Mouse (Mus musculus) urinary bladder, postnatal 36 days (tissue): ENCODE data around the gene Olfr77.

ENCODE experiments used
- DNase-seq, 2 experiments: peaks; one replicate each; pipeline ENCODE4 v3.0.0; 2022; ENCODE audit warnings: low spot score in 2 of 2, mixed read lengths in 1 of 2

Gene Olfr77

DNA sequence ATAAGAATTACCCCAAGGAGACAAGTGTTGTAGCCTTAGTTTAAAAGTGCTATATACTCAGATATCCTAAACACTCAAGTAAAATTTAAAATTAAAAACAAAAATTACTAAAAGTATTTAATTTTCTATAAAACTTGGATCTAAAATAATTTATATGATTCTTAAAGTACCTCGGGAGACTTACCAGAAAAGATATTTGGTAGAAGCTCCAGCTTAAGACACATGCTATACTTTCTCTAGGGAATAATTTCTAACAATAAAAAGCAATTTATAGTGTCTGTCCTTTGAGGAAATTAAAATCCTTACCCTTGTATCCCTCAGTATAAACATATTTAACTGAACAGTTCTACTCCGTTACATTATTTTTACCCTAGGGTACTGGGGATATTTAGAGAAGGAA lies at the start of gene Olfr77:
TSS of gene Olfr77 (plus strand) at position 301 of the 400 bp plus-strand sequence.
- no peak for DNase-seq

GRCm38 (mm10) chr9:19887904-19888303 lies 28.8 kb upstream of the Olfr77 start, which contains the start of gene Olfr862:
Gene Olfr862, minus strand, starts transcription at chr9:19888004.
- no peak for DNase-seq

DNA sequence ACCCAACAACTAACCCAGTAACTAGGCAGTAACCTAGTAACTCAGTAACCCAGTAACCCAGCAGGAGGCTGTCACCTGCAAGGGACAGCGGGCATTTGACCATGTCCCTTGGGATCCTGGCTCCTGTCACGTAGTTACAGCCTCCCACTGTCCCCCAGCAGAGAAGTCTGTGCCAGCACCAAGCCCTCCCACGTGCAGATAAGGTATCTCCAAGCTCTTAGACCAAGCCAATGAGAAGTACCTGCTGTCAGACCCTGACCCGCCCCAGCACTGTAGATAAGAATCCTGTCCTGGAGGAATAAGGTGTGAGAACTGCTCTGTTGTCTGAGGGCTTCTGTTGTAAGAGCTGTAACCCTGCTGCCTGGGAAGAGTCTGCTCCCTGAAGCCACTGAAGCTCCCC lies 5.5 kb upstream of the Olfr77 start:
- no peak for DNase-seq
